Mouse (Mus musculus): ENCODE data around the gene Micu1. TPM values are rescaled to one million over a fixed set of nuclear protein-coding genes. Genes with fewer than 3 reads are reported as not detected.
A peak's percentile ranks its signal among the peaks of the same experiment; 100 is the strongest.
"Not testable (repeated sequence)": the region's sequence is repeated elsewhere in the genome, so short reads cannot be mapped to it uniquely, and the experiment has no call there.

Micu1 gene
- 74.9 and 75.2 TPM in 2 replicates for polyA plus RNA-seq (2014; fragmentation: Nextera tagmentation; extraction: Ambion mirVana)

- Histone ChIP-seq H3K4me1 (replicated peaks; ENCODE audit: control insufficient read depth, insufficient read depth, low read length) (peaks cover 9% of the 10 kb centered on the region), H3K27me3 (ENCODE audit: control insufficient read depth, insufficient read depth, low read length) (no peaks in the 10 kb centered on the region), H3K36me3 (replicated peaks; ENCODE audit: control insufficient read depth, insufficient read depth) (no peaks in the 10 kb centered on the region), H3K4me2 (replicated peaks) (peak within 1 kb of the TSS; percentile 77), H3K9me3 (ENCODE audit: control insufficient read depth, low read length) (no peaks in the 10 kb centered on the region), H3K27ac (peak within 1 kb of the TSS; percentile 47), H3K9ac (peak within 1 kb of the TSS; percentile 74), H3K4me3 (replicated peaks; ENCODE audit: low read length) (peak within 1 kb of the TSS; percentile 64)
- peak; percentile 91 for DNase-seq (ENCODE audit: low spot score)
- peak; percentile 98 for ATAC-seq (ENCODE audit: low FRiP score)
- WGBS, result under 1% methylated on average over 46 of the region's 48 CpGs
Measured at GRCm38 (mm10) chr10:59702207-59703032, at the start of gene Micu1. Gene Micu1 (plus strand): TSS chr10:59702477.

- H3K4me2 ChIP-seq (replicated peaks), result no peak overlapping the region
- WGBS, result 80% methylated on average over 13 of the region's 13 CpGs
Measured at GRCm38 (mm10) chr10:59656799-59657198, 45.5 kb upstream of the Micu1 start.

GRCm38 (mm10) chr10:59664765-59665164 is 37.5 kb upstream of the Micu1 start:
- 78% methylated on average over 2 of the region's 2 CpGs for whole genome bisulfite sequencing
- Histone ChIP-seq H3K9ac (no peak overlapping the region), H3K36me3 (replicated peaks; ENCODE audit: control insufficient read depth, insufficient read depth) (no peaks in the 10 kb centered on the region), H3K27me3 (ENCODE audit: control insufficient read depth, insufficient read depth, low read length) (no peaks in the 10 kb centered on the region), H3K4me1 (replicated peaks; ENCODE audit: control insufficient read depth, insufficient read depth, low read length) (no peaks in the 10 kb centered on the region), H3K9me3 (ENCODE audit: control insufficient read depth, low read length) (no peaks in the 10 kb centered on the region; the same call in 1 of the 2 replicates), H3K27ac (no peak overlapping the region), H3K4me3 (replicated peaks; ENCODE audit: low read length) (no peak overlapping the region), H3K4me2 (replicated peaks) (no peak overlapping the region)
- DNase-seq (ENCODE audit: low spot score) (no peak), ATAC-seq (ENCODE audit: low FRiP score) (no peak)

More at GRCm38 (mm10) chr10:59656799-59657198, 45.5 kb upstream of the Micu1 start:
- Histone ChIP-seq H3K36me3 (replicated peaks; ENCODE audit: control insufficient read depth, insufficient read depth) (no peaks in the 10 kb centered on the region), H3K9me3 (ENCODE audit: control insufficient read depth, low read length) (no peaks in the 10 kb centered on the region; the same call in 1 of the 2 replicates), H3K4me3 (replicated peaks; ENCODE audit: low read length) (no peak overlapping the region), H3K27ac (no peak overlapping the region), H3K9ac (no peak overlapping the region), H3K4me1 (replicated peaks; ENCODE audit: control insufficient read depth, insufficient read depth, low read length) (no peaks in the 10 kb centered on the region), H3K27me3 (ENCODE audit: control insufficient read depth, insufficient read depth, low read length) (no peaks in the 10 kb centered on the region)
- ATAC-seq (ENCODE audit: low FRiP score) (no peak), DNase-seq (ENCODE audit: low spot score) (no peak)

- Histone ChIP-seq H3K4me1 (replicated peaks; ENCODE audit: control insufficient read depth, insufficient read depth, low read length) (no peaks in the 10 kb centered on the region), H3K9ac (no peak overlapping the region), H3K27me3 (ENCODE audit: control insufficient read depth, insufficient read depth, low read length) (no peaks in the 10 kb centered on the region), H3K27ac (no peak overlapping the region), H3K4me2 (replicated peaks) (no peak overlapping the region), H3K9me3 (ENCODE audit: control insufficient read depth, low read length) (no peaks in the 10 kb centered on the region), H3K4me3 (replicated peaks; ENCODE audit: low read length) (no peak overlapping the region), H3K36me3 (replicated peaks; ENCODE audit: control insufficient read depth, insufficient read depth) (no peaks in the 10 kb centered on the region)
- ATAC-seq (ENCODE audit: low FRiP score) (no peak), DNase-seq (ENCODE audit: low spot score) (no peak)
- 77% methylated on average over 13 of the region's 13 CpGs for WGBS
Measured at GRCm38 (mm10) chr10:59665503-59666291, 36.6 kb upstream of the Micu1 start.

- Histone ChIP-seq H3K27me3 (ENCODE audit: control insufficient read depth, insufficient read depth, low read length) (no peaks in the 10 kb centered on the region), H3K36me3 (replicated peaks; ENCODE audit: control insufficient read depth, insufficient read depth) (no peaks in the 10 kb centered on the region), H3K4me1 (replicated peaks; ENCODE audit: control insufficient read depth, insufficient read depth, low read length) (no peaks in the 10 kb centered on the region), H3K4me2 (replicated peaks) (no peak overlapping the region), H3K4me3 (replicated peaks; ENCODE audit: low read length) (no peak overlapping the region), H3K27ac (no peak overlapping the region), H3K9ac (no peak overlapping the region), H3K9me3 (ENCODE audit: control insufficient read depth, low read length) (no peaks in the 10 kb centered on the region)
- DNase-seq (ENCODE audit: low spot score), result peak; percentile 27
- ATAC-seq (ENCODE audit: low FRiP score), result peak; percentile 27; the same call in 1 of the 2 replicates
- WGBS, result 60% methylated on average over 6 of the region's 6 CpGs
Measured at GRCm38 (mm10) chr10:59667377-59667776, 34.9 kb upstream of the Micu1 start.

- no peak for ATAC-seq (ENCODE audit: low FRiP score)
- no peak overlapping the region for H3K4me3 ChIP-seq (replicated peaks; ENCODE audit: low read length)
- no peak overlapping the region for H3K4me2 ChIP-seq (replicated peaks)
Measured at GRCm38 (mm10) chr10:59668491-59668890, 33.8 kb upstream of the Micu1 start.

GRCm38 (mm10) chr10:59677836-59678235 is 24.4 kb upstream of the Micu1 start:
- no peak for ATAC-seq (ENCODE audit: low FRiP score)
- no peak overlapping the region for H3K4me3 ChIP-seq (replicated peaks; ENCODE audit: low read length)
- H3K4me1 ChIP-seq (replicated peaks; ENCODE audit: control insufficient read depth, insufficient read depth, low read length), result no peaks in the 10 kb centered on the region
- peaks cover 11% of the 10 kb centered on the region; the same call in 1 of the 2 replicates for H3K9me3 ChIP-seq (ENCODE audit: control insufficient read depth, low read length)
- no peaks in the 10 kb centered on the region for H3K27me3 ChIP-seq (ENCODE audit: control insufficient read depth, insufficient read depth, low read length)
- H3K4me2 ChIP-seq (replicated peaks), result no peak overlapping the region
- H3K9ac ChIP-seq, result no peak overlapping the region
- no peaks in the 10 kb centered on the region for H3K36me3 ChIP-seq (replicated peaks; ENCODE audit: control insufficient read depth, insufficient read depth)
- WGBS, result 81% methylated on average over 1 of the region's 1 CpGs
- DNase-seq (ENCODE audit: low spot score), result no peak
- H3K27ac ChIP-seq, result no peak overlapping the region

More at GRCm38 (mm10) chr10:59668491-59668890, 33.8 kb upstream of the Micu1 start:
- no peak for DNase-seq (ENCODE audit: low spot score)
- Histone ChIP-seq H3K9me3 (ENCODE audit: control insufficient read depth, low read length) (no peaks in the 10 kb centered on the region), H3K27ac (no peak overlapping the region), H3K36me3 (replicated peaks; ENCODE audit: control insufficient read depth, insufficient read depth) (no peaks in the 10 kb centered on the region), H3K4me1 (replicated peaks; ENCODE audit: control insufficient read depth, insufficient read depth, low read length) (no peaks in the 10 kb centered on the region), H3K9ac (no peak overlapping the region), H3K27me3 (ENCODE audit: control insufficient read depth, insufficient read depth, low read length) (no peaks in the 10 kb centered on the region)
- WGBS, result 74% methylated on average over 7 of the region's 7 CpGs

GRCm38 (mm10) chr10:59679189-59679588 is 23.1 kb upstream of the Micu1 start:
- Histone ChIP-seq H3K9ac (no peak overlapping the region), H3K27me3 (ENCODE audit: control insufficient read depth, insufficient read depth, low read length) (no peaks in the 10 kb centered on the region), H3K9me3 (ENCODE audit: control insufficient read depth, low read length) (peaks cover 11% of the 10 kb centered on the region; the same call in 1 of the 2 replicates), H3K27ac (no peak overlapping the region), H3K4me3 (replicated peaks; ENCODE audit: low read length) (no peak overlapping the region), H3K4me2 (replicated peaks) (no peak overlapping the region), H3K4me1 (replicated peaks; ENCODE audit: control insufficient read depth, insufficient read depth, low read length) (no peaks in the 10 kb centered on the region), H3K36me3 (replicated peaks; ENCODE audit: control insufficient read depth, insufficient read depth) (no peaks in the 10 kb centered on the region)
- DNase-seq (ENCODE audit: low spot score) (no peak), ATAC-seq (ENCODE audit: low FRiP score) (no peak)
- 87% methylated on average over 2 of the region's 2 CpGs for WGBS

- H3K4me1 ChIP-seq (replicated peaks; ENCODE audit: control insufficient read depth, insufficient read depth, low read length); H3K27me3 ChIP-seq (ENCODE audit: control insufficient read depth, insufficient read depth, low read length); DNase-seq (ENCODE audit: low spot score); H3K4me2 ChIP-seq (replicated peaks); H3K36me3 ChIP-seq (replicated peaks; ENCODE audit: control insufficient read depth, insufficient read depth); H3K27ac ChIP-seq; H3K9ac ChIP-seq; H3K4me3 ChIP-seq (replicated peaks; ENCODE audit: low read length); ATAC-seq (ENCODE audit: low FRiP score): not testable (repeated sequence)
- 93% methylated on average over 3 of the region's 3 CpGs for WGBS
- H3K9me3 ChIP-seq (ENCODE audit: control insufficient read depth, low read length), result peaks cover 11% of the 10 kb centered on the region; the same call in 1 of the 2 replicates
Measured at GRCm38 (mm10) chr10:59685586-59685985, 16.7 kb upstream of the Micu1 start.
